Mouse (Mus musculus): Measurements from ENCODE around the gene Zfp467.

DNA sequence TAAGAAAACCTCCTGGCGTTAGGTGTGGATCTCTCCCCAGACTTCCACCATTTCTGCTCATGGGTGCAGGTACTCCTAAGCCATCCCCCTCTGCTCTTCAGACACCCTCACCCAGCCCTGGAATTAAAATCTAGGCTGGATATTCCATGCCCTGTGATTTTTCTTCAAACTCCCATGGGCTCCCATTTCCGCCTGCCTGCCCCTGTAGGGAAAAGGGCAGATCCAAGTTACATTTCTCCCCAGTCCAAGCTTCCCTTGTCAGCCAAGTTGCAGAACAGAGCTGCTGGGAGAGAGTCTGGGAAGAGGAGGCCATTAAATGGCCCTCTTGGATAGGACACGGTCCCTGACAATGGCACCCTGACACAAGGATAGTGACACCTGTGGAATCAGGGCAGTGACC, 631 bp upstream of the Zfp467 start:
- TF ChIP-seq CTCF (IDR thresholded peaks at IDR 0.05), result no peak
- TF ChIP-seq EP300 (IDR thresholded peaks at IDR 0.05), result no peak

Measured in lung, postnatal 0 days (tissue).